Mouse (Mus musculus) mature B cell (primary cell): ENCODE measurements around the gene Trib3.

ENCODE experiments used
- in situ Hi-C: fragments of 300-500 bp; cut with MboI; formaldehyde crosslinking; loops from 2 replicates; pipeline ENCODE4 v1.14.3; 2019

Gene Trib3

DNA sequence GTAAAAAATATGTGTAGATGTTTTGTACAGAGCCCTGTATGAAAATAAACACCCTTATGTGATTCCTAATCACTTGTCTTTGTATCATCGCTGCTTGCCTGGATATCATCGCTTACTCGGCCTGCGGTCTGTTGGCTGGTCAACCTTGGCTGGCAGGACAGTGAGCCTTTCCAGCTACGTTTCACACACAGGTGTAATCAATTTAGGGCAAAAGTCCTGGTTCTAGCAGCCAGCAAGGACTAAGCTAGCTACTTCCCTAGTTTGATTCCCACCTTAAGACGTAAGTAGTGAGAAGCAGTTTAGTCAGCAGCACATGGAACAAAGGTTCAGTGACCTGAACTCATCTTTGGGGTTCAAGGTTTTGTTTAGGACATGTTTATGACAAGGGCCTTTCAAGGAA is 29.9 kb downstream of the Trib3 start:
- in situ Hi-C loops = no loop called here

DNA sequence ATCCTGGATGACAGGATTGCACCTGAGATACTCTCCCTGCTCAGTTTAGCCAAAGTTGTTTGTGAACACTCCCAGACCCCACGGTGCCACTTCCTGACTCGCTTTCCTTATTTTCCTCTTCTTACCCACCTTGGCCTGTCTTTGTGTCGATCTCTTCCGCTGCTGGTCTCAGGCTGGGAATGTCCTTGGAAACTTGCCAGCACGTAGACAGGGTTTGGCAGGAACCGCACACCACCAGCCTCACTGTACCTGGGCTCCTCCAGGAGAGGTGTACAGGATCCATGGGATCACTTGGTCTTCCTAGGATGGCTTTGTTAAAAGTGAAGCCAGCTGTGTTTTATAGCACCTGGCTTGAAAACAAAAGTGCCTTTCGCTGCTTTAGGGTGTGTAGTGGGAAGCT is 30.8 kb downstream of the Trib3 start:
- in situ Hi-C loops = no loop called here

DNA sequence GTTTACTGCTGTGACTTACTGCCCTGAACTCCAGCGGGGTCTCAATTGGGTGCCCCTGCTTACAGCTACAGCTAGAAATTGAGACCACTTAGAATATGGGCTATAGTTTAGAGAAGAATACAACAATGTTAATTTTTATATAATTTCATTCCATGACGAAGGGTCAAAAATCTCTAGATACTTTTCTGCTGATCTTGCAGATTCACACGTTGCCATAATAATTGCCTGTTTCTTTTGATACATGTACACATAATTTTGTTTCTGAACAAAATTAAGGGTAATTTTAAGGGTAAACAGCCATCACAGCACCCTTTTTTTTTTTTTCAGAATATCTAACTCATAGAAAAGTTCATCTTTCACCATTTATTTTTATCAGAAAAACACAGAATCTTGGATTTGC is 36.6 kb downstream of the Trib3 start:
- in situ Hi-C loops = no loop called here

DNA sequence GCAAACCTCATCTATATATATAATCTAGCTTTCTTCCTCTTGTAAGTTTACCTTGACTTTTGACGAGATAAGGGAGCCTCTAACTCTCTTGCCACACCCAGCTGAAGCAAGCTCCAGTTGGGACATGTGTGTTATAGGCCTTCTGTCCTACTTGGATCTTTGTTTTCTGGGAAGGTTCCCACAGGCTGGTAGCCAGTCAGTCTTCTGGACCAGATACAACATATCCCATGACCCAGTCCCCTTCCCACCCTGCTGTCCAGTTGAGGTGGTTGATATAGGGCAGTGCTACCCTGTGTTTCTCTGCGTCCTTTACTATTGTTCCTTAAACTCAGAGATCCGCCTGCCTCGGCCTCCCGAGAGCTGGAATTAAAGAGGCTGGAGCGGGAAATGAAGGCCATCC is 38.4 kb downstream of the Trib3 start:
- in situ Hi-C loops = no loop called here

- in situ Hi-C loops = no loop called here
Measured at GRCm38 (mm10) chr2:152303781-152304180, 40.1 kb downstream of the Trib3 start.

DNA sequence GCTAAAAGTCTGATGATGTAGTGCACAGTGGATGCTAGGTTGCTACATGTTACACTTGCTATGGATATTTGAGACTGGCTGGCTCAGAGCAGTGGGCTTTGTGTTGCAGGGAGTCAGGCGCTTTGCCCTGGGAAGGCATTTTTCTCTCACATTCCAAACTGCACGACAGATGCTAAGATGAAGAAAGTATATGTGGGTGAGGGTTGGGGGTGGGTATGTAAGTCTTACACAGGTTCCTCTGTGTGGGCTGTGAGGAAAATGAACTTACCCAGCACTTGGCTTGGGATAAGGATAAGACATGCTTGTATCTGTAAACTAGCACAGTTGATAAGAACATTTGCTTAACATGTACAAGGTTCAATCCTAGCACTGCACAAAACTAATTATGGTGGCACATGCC is 41.0 kb downstream of the Trib3 start:
- in situ Hi-C loops = no loop called here

GRCm38 (mm10) chr2:152294541-152294940 is 49.3 kb downstream of the Trib3 start:
- in situ Hi-C loops = no loop called here

DNA sequence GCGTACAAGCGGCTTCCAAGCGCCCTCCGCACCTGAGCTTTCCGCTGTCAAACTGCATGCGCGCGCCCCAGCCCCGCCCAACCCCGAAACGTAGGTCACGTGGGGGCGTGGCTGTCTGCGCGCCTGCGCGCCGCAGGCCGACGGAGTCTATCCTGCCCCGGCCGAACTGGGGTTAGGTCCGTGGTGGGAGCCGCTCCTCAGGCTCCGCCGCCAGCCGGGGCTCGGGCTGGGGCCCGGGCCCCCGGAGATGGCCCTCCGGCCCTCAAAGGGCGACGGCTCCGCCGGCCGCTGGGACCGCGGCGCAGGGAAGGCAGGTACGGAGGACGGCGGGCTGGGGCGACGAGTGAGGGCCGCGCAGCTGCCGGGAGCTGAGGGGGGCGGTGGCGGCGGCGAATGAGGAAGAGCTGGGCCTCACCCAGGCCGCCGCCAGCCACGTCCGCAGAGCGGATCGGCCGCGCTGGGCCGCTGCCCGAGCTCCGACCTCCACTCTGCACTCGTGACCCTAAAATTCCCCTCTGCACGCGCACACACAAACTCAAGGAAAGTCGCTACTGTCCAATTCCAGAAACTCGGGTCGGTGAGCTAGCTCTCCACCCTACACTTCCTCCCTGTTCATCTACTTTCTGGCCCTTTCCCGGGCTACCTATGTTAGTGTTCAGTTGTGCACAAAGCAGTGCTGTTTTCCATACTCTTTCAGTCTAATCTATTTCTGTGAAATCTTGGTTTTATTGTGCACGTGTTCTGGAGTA is 49.9 kb downstream of the Trib3 start, which contains the start of gene Tbc1d20:
TSS of gene Tbc1d20 (plus strand) at position 102 of the 749 bp plus-strand sequence.
- in situ Hi-C loops = no loop called here

- in situ Hi-C loops = no loop called here
Measured at GRCm38 (mm10) chr2:152293179-152293726, 50.6 kb downstream of the Trib3 start.

DNA sequence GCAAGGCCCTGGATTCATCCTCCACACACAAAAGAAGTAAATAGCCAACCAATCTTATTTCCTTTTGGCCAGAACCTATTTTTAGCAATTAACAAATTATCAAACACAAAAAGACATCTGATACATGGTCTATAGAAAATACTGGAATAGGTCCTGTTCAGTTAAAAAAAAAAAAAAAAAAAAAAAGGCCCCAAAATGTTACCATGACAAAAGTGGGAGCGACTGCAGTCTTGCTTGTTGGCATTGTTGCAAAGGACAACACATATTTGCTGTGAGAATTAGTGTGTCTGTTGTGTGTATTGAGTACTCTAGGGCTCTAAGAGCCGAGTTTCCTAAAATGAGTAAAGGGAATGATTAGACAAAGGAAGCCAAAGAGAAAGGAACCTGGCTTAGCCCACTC is 51.4 kb downstream of the Trib3 start:
- in situ Hi-C loops = no loop called here

- in situ Hi-C loops = loop anchor here (10.0 kb wide), 1 partner anchor 55 kb away; no protein-coding TSS in a partner anchor
Measured at GRCm38 (mm10) chr2:152289623-152290022, 54.2 kb downstream of the Trib3 start.

GRCm38 (mm10) chr2:152288046-152288445 is 55.8 kb downstream of the Trib3 start:
- in situ Hi-C loops = loop anchor here (10.0 kb wide), 1 partner anchor 53 kb away; no protein-coding TSS in a partner anchor

DNA sequence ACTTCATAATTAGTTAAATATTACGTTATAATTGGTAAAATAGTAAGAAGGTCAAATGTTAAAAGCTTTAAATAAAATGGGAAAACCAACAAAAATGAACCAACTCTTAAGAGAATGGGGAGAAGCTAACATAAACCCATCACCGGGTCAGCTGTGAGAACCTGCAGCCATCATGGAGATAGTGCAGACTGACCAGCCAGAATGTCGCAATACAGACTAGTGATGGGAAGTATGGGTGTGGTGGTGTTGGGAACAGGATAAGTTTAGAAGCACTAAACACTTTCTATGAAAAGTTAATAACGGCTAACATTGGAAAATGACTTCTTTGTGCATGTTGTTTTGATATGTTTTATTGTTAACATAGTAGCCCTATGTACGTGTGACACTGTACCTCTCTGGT is 56.3 kb downstream of the Trib3 start:
- in situ Hi-C loops = loop anchor here (10.0 kb wide), 1 partner anchor 53 kb away; no protein-coding TSS in a partner anchor
